Mouse (Mus musculus): Measurements from ENCODE around the gene Uhrf2.
A peak's percentile ranks its signal among the peaks of the same experiment; 100 is the strongest.

Gene Uhrf2

DNA sequence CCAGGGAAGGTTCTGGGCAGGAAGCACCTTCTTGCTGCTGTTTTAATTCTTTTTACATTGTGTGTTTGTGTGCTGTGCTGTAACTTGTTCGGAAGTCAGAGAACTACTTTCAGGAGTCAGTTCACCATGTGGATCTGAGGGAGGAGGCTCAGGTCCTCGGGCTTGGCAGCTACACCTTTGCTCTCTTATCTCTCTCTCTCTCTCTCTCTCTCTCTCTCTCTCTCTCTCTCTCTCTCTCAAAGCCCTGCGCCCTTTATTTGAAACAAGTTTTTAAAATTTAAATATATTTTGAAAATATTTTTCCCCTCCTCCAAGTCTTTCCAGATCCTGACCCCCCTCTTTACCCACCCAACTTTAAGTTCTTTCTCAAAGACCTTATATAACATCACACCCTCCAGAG is 5.0 kb downstream of the Uhrf2 start:
- H3K4me1 ChIP-seq (replicated peaks; ENCODE audit: low read depth, low read length), result peaks cover 36% of the 10 kb centered on the region
- TF ChIP-seq NANOG (IDR thresholded peaks at IDR 0.05; ENCODE audit: borderline replicate concordance, low read length) (no peak), CTCF (conservative IDR thresholded peaks at IDR 0.05; ENCODE audit: low read length) (no peak), POU5F1 (IDR thresholded peaks at IDR 0.05; ENCODE audit: borderline replicate concordance, low read length) (no peak)
- no peak overlapping the region for H3K4me3 ChIP-seq (replicated peaks; ENCODE audit: low read length)
- no peaks in the 10 kb centered on the region for H3K9me3 ChIP-seq (ENCODE audit: low read length)
- H3K27me3 ChIP-seq (ENCODE audit: insufficient read depth, low read length), result peaks cover 23% of the 10 kb centered on the region
- peaks cover 12% of the 10 kb centered on the region for H3K36me3 ChIP-seq (ENCODE audit: insufficient read depth, low read length)

DNA sequence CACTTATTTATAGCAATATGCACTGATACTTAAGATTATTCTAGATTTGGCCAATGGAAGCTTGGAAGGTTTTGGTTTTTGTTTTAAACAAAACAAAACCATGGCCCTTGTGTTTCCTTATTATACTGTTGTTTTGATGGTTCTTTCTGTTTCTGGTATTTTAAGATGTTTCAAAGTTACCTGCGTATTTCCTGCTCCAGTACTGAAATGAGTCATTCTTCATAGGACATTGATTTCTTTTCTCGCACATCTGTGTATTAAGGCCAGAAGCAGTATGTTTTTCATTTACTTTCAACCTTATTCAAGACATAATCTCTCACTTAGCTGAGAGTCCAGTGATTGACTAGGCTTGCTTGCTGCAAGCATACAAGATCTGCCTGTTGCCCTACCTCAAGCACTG is 13.4 kb downstream of the Uhrf2 start:
- H3K27me3 ChIP-seq (ENCODE audit: insufficient read depth, low read length), result no peaks in the 10 kb centered on the region
- H3K4me1 ChIP-seq (replicated peaks; ENCODE audit: low read depth, low read length), result peaks cover 6% of the 10 kb centered on the region; the same call in 1 of the 2 replicates
- no peaks in the 10 kb centered on the region for H3K9me3 ChIP-seq (ENCODE audit: low read length)
- no peak overlapping the region for H3K4me3 ChIP-seq (replicated peaks; ENCODE audit: low read length)
- H3K36me3 ChIP-seq (ENCODE audit: insufficient read depth, low read length), result peaks cover 35% of the 10 kb centered on the region
- TF ChIP-seq NANOG (IDR thresholded peaks at IDR 0.05; ENCODE audit: borderline replicate concordance, low read length) (no peak), CTCF (conservative IDR thresholded peaks at IDR 0.05; ENCODE audit: low read length) (no peak), POU5F1 (IDR thresholded peaks at IDR 0.05; ENCODE audit: borderline replicate concordance, low read length) (no peak)

DNA sequence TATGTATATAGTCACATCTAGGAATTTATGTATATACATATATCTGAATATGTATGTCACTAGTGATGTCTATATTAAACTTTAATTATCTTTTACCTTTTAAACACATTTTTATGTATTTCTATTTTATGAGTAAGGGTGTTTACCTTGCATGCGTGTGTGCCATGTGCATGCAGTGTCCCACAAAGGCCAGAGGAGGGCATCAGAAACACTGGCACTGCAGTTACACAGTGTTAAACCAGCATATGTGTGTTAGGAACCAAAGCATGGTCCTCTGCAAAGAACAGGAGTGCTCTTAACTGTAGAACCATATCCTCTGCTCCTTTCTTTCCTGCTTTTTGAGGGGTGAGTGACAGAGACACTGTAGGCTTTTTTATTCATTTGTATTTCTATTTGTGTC is 14.3 kb downstream of the Uhrf2 start:
- Histone ChIP-seq H3K36me3 (ENCODE audit: insufficient read depth, low read length) (peaks cover 39% of the 10 kb centered on the region), H3K27me3 (ENCODE audit: insufficient read depth, low read length) (no peaks in the 10 kb centered on the region), H3K4me1 (replicated peaks; ENCODE audit: low read depth, low read length) (peaks cover 6% of the 10 kb centered on the region; the same call in 1 of the 2 replicates), H3K4me3 (replicated peaks; ENCODE audit: low read length) (no peak overlapping the region), H3K9me3 (ENCODE audit: low read length) (no peaks in the 10 kb centered on the region)
- TF ChIP-seq POU5F1 (IDR thresholded peaks at IDR 0.05; ENCODE audit: borderline replicate concordance, low read length) (no peak), CTCF (conservative IDR thresholded peaks at IDR 0.05; ENCODE audit: low read length) (peak; percentile 49)

DNA sequence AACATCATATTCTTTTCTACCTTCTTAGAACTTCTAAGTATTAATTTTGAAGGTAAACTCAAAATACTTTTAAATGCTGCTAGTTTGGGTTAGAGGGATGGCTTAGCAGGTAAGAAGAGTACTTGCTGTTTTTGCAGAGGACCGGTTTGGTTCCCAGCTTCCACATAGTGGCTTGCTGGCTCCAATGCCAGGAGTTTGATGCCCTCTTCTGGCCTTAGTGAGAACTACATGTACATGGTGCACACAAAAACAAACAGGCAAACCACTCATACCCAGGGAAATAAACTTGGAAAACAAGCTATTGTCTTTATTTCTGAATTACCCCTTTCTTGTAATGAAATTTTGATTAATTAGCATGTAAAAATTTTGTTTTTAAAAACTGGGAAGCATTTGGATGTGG is 15.5 kb downstream of the Uhrf2 start:
- peaks cover 6% of the 10 kb centered on the region; the same call in 1 of the 2 replicates for H3K4me1 ChIP-seq (replicated peaks; ENCODE audit: low read depth, low read length)
- H3K27me3 ChIP-seq (ENCODE audit: insufficient read depth, low read length), result no peaks in the 10 kb centered on the region
- peaks cover 41% of the 10 kb centered on the region for H3K36me3 ChIP-seq (ENCODE audit: insufficient read depth, low read length)
- TF ChIP-seq CTCF (conservative IDR thresholded peaks at IDR 0.05; ENCODE audit: low read length) (peak; percentile 81), NANOG (IDR thresholded peaks at IDR 0.05; ENCODE audit: borderline replicate concordance, low read length) (no peak)
- no peak overlapping the region for H3K4me3 ChIP-seq (replicated peaks; ENCODE audit: low read length)
- H3K9me3 ChIP-seq (ENCODE audit: low read length), result no peaks in the 10 kb centered on the region

DNA sequence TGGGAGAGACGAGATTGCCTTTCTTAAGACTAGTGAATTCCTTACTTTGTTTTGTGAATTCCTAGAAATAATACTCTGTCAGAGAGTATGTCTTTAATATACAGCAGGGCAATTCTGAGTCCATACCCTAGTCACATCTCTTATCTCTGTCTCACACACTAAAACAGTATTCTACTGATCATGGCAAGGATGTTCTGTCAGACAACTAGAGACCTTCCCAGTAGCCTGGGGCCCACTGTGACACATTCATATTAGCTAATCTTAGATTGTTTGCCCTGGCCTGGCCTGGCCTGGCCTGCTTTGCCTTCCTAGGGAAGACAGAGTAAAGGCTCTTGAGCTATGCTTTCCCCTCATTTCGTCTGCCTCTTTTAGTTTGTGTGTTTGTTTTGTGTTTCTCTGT is 20.3 kb downstream of the Uhrf2 start:
- Histone ChIP-seq H3K4me3 (replicated peaks; ENCODE audit: low read length) (no peak overlapping the region), H3K9me3 (ENCODE audit: low read length) (no peaks in the 10 kb centered on the region), H3K36me3 (ENCODE audit: insufficient read depth, low read length) (peaks cover 26% of the 10 kb centered on the region), H3K27me3 (ENCODE audit: insufficient read depth, low read length) (no peaks in the 10 kb centered on the region), H3K4me1 (replicated peaks; ENCODE audit: low read depth, low read length) (peaks cover 21% of the 10 kb centered on the region)
- TF ChIP-seq POU5F1 (IDR thresholded peaks at IDR 0.05; ENCODE audit: borderline replicate concordance, low read length), result no peak
- no peak for TF ChIP-seq NANOG (IDR thresholded peaks at IDR 0.05; ENCODE audit: borderline replicate concordance, low read length)
- no peak for TF ChIP-seq CTCF (conservative IDR thresholded peaks at IDR 0.05; ENCODE audit: low read length)

DNA sequence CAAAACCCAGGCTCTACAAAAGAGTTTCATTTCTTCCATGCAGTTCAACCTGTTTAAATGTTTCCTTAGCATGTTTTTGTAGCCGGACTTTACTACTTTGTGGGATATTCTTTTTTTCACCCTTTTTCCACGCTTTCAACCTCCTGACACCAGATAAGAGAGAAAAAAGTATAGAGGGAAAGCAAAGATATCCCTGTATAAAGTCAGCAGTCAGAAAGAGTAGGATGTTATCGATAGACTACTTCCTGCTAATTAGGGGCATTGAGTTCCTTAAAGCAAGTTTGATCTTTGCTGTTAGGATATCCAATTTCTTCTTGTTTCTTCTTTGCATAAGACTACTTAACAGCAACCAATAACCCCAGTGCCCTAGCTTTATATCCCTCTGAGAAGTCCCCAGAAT is 21.2 kb downstream of the Uhrf2 start:
- TF ChIP-seq NANOG (IDR thresholded peaks at IDR 0.05; ENCODE audit: borderline replicate concordance, low read length) (no peak), POU5F1 (IDR thresholded peaks at IDR 0.05; ENCODE audit: borderline replicate concordance, low read length) (no peak), CTCF (conservative IDR thresholded peaks at IDR 0.05; ENCODE audit: low read length) (no peak)
- peaks cover 21% of the 10 kb centered on the region for H3K4me1 ChIP-seq (replicated peaks; ENCODE audit: low read depth, low read length)
- H3K4me3 ChIP-seq (replicated peaks; ENCODE audit: low read length), result no peak overlapping the region
- peaks cover 30% of the 10 kb centered on the region for H3K36me3 ChIP-seq (ENCODE audit: insufficient read depth, low read length)
- no peaks in the 10 kb centered on the region for H3K27me3 ChIP-seq (ENCODE audit: insufficient read depth, low read length)
- no peaks in the 10 kb centered on the region for H3K9me3 ChIP-seq (ENCODE audit: low read length)

DNA sequence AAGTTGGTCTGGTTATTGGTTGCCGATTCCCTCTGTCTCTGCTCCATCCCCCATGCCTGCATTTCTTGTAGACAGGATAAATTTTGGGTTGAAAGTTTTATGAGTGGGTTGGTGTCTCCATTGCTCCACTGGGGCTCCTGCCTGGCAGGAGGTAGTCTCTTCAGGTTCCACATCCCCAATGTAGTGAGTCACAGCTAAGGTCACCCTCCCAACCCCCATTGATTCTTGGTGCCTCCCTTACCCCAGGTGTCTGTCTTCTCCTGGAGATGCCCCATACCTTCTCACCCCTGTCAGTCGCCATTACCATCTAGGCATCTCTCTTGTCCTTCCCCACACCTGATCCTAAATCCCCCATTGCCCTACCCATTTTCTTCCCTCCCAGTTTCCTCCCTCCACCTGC is 23.9 kb downstream of the Uhrf2 start:
- H3K27me3 ChIP-seq (ENCODE audit: insufficient read depth, low read length), result no peaks in the 10 kb centered on the region
- peaks cover 15% of the 10 kb centered on the region for H3K4me1 ChIP-seq (replicated peaks; ENCODE audit: low read depth, low read length)
- H3K36me3 ChIP-seq (ENCODE audit: insufficient read depth, low read length), result peaks cover 15% of the 10 kb centered on the region; the same call in 1 of the 2 replicates
- TF ChIP-seq CTCF (conservative IDR thresholded peaks at IDR 0.05; ENCODE audit: low read length), result no peak
- TF ChIP-seq POU5F1 (IDR thresholded peaks at IDR 0.05; ENCODE audit: borderline replicate concordance, low read length), result no peak
- TF ChIP-seq NANOG (IDR thresholded peaks at IDR 0.05; ENCODE audit: borderline replicate concordance, low read length), result no peak
- H3K9me3 ChIP-seq (ENCODE audit: low read length), result no peaks in the 10 kb centered on the region
- H3K4me3 ChIP-seq (replicated peaks; ENCODE audit: low read length), result no peak overlapping the region

DNA sequence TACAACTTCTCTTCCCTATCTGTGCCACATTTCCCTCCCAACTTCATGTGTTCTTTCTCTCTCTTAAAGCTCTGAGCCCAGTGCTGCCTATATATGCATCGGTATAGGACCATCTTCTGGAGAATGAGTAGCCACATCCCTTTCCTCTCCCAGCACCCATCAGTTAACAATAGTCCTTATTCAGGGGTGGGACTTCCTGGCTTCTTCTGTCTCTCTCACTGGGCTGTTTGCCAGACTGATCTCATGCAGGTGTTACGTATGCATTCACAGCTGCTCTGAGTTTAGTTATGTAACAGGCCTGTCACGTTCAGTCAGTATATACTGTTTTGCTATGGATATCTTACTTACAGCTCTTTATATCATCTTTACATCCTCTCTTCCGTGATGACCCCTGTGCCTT is 35.5 kb downstream of the Uhrf2 start:
- H3K4me3 ChIP-seq (replicated peaks; ENCODE audit: low read length), result no peak overlapping the region
- no peaks in the 10 kb centered on the region for H3K4me1 ChIP-seq (replicated peaks; ENCODE audit: low read depth, low read length)
- TF ChIP-seq CTCF (conservative IDR thresholded peaks at IDR 0.05; ENCODE audit: low read length) (no peak), NANOG (IDR thresholded peaks at IDR 0.05; ENCODE audit: borderline replicate concordance, low read length) (no peak), POU5F1 (IDR thresholded peaks at IDR 0.05; ENCODE audit: borderline replicate concordance, low read length) (no peak)
- peaks cover 9% of the 10 kb centered on the region for H3K36me3 ChIP-seq (ENCODE audit: insufficient read depth, low read length)
- H3K27me3 ChIP-seq (ENCODE audit: insufficient read depth, low read length), result no peaks in the 10 kb centered on the region
- H3K9me3 ChIP-seq (ENCODE audit: low read length), result no peaks in the 10 kb centered on the region

DNA sequence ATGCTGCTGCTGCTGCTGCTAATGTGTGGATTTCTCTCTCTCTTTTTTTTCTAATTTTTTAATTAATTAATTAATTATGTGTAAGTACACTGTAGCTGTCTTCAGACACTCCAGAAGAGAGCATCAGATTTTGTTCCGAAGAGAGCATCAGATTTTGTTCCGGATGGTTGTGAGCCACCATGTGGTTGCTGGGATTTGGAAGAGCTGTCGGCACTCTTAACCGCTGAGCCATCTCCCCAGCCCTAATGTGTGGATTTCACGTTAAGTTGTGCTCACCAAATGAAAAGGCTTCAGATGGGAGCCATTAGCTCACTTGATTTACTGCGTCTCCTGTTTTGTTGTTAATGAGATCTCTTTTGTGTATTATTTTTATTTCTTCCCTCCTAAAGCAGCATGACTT is 59.9 kb downstream of the Uhrf2 start:
- H3K36me3 ChIP-seq (ENCODE audit: insufficient read depth, low read length), result peaks cover 92% of the 10 kb centered on the region
- H3K27me3 ChIP-seq (ENCODE audit: insufficient read depth, low read length), result no peaks in the 10 kb centered on the region
- no peaks in the 10 kb centered on the region for H3K9me3 ChIP-seq (ENCODE audit: low read length)
- no peak overlapping the region for H3K4me3 ChIP-seq (replicated peaks; ENCODE audit: low read length)
- peaks cover 8% of the 10 kb centered on the region for H3K4me1 ChIP-seq (replicated peaks; ENCODE audit: low read depth, low read length)
- TF ChIP-seq POU5F1 (IDR thresholded peaks at IDR 0.05; ENCODE audit: borderline replicate concordance, low read length), result no peak
- TF ChIP-seq NANOG (IDR thresholded peaks at IDR 0.05; ENCODE audit: borderline replicate concordance, low read length), result no peak
- TF ChIP-seq CTCF (conservative IDR thresholded peaks at IDR 0.05; ENCODE audit: low read length), result no peak

Data from E14TG2a.4 (cell line).